Comparison of ENCODE assay signal across 31 mouse cellular contexts in genomic region chr15:67474325-67474724, GRCm38 (mm10).
"Had no signal": no experiment of that assay in that cellular context is flagged by ENCODE, and none has a peak within 500 bp of the region (broad histone marks: within the 10 kb centered on the region; RNA-seq: fewer than 3 reads in every experiment).

No protein-coding gene starts in this region.

- H3K27ac ChIP-seq: limb, embryonic 10.5 days; limb, embryonic 12.5 days; limb, embryonic 13.5 days; limb, embryonic 15.5 days; liver, embryonic 12.5 days; liver, embryonic 13.5 days; liver, embryonic 14.5 days; liver, embryonic 15.5 days; lung, embryonic 15.5 days; macrophage; midbrain, embryonic 10.5 days; midbrain, embryonic 12.5 days; midbrain, embryonic 13.5 days; midbrain, embryonic 15.5 days had no signal

- H3K36me3 ChIP-seq: limb, embryonic 10.5 days; limb, embryonic 12.5 days; limb, embryonic 13.5 days; limb, embryonic 15.5 days; liver, embryonic 12.5 days; liver, embryonic 13.5 days; liver, embryonic 15.5 days; lung, embryonic 15.5 days; midbrain, embryonic 10.5 days; midbrain, embryonic 12.5 days; midbrain, embryonic 13.5 days; midbrain, embryonic 15.5 days had no signal

- H3K4me3 ChIP-seq: limb, embryonic 10.5 days; limb, embryonic 12.5 days; limb, embryonic 13.5 days; limb, embryonic 15.5 days; liver, embryonic 12.5 days; liver, embryonic 13.5 days; liver, embryonic 15.5 days; lung, embryonic 15.5 days; megakaryocyte, embryonic 14.5 days; midbrain, embryonic 10.5 days; midbrain, embryonic 12.5 days; midbrain, embryonic 13.5 days; midbrain, embryonic 15.5 days; myocyte had no signal

- H3K9me3 ChIP-seq: limb, embryonic 10.5 days; limb, embryonic 12.5 days; limb, embryonic 13.5 days; limb, embryonic 15.5 days; liver, embryonic 12.5 days; liver, embryonic 13.5 days; liver, embryonic 15.5 days; lung, embryonic 15.5 days; megakaryocyte, embryonic 14.5 days; midbrain, embryonic 10.5 days; midbrain, embryonic 12.5 days; midbrain, embryonic 13.5 days; midbrain, embryonic 15.5 days had no signal

- H3K9ac ChIP-seq: limb, embryonic 12.5 days; limb, embryonic 13.5 days; limb, embryonic 15.5 days; liver, embryonic 12.5 days; liver, embryonic 13.5 days; liver, embryonic 14.5 days; liver, embryonic 15.5 days; liver, postnatal 0 days; lung, embryonic 14.5 days; lung, embryonic 15.5 days; midbrain, embryonic 12.5 days; midbrain, embryonic 13.5 days; midbrain, embryonic 15.5 days had no signal

- H3K27me3 ChIP-seq: limb, embryonic 12.5 days; limb, embryonic 13.5 days; limb, embryonic 15.5 days; liver, embryonic 12.5 days; liver, embryonic 13.5 days; liver, embryonic 15.5 days; lung, embryonic 15.5 days; megakaryocyte, embryonic 14.5 days; midbrain, embryonic 12.5 days; midbrain, embryonic 13.5 days; midbrain, embryonic 15.5 days had no signal

- DNase-seq: left cerebral cortex, postnatal 4 days; liver; liver, embryonic 13.5 days; liver, postnatal 0 days; lung, adult 18-20 months; lung, adult 2 months; lung, embryonic 14.5 days; lung, postnatal 10 days; lung, postnatal 14 days; lung, postnatal 36 days; lung, postnatal 4 days; midbrain, embryonic 14.5 days had no signal

- ATAC-seq: liver, embryonic 12.5 days; liver, postnatal 0 days; lung, postnatal 0 days; midbrain, embryonic 13.5 days; midbrain, embryonic 15.5 days; midbrain, embryonic 16.5 days had no signal

- H3K4me1 ChIP-seq: limb, embryonic 10.5 days; limb, embryonic 12.5 days; limb, embryonic 13.5 days; limb, embryonic 15.5 days; liver, embryonic 12.5 days; liver, embryonic 13.5 days; liver, embryonic 15.5 days; lung, embryonic 15.5 days; midbrain, embryonic 10.5 days; midbrain, embryonic 12.5 days; midbrain, embryonic 13.5 days; midbrain, embryonic 15.5 days had no signal

- H3K4me2 ChIP-seq: limb, embryonic 12.5 days; limb, embryonic 13.5 days; limb, embryonic 15.5 days; liver, embryonic 11.5 days; liver, embryonic 12.5 days; liver, embryonic 13.5 days; liver, embryonic 15.5 days; lung, embryonic 14.5 days; lung, embryonic 15.5 days; midbrain, embryonic 11.5 days; midbrain, embryonic 12.5 days; midbrain, embryonic 13.5 days; midbrain, embryonic 15.5 days had no signal
